Mouse (Mus musculus): ENCODE measurements at regions not wholly inside any gene's neighbourhood (a gene's known extent, or its start where the extent isn't known, plus 50 kb on each side); places are given as distances from the start of the nearest gene placed in this dataset.

- H3K79me2 ChIP-seq (ENCODE audit: control insufficient read depth, insufficient read depth): no peaks in the 10 kb centered on the region
- H3K27me3 ChIP-seq (ENCODE audit: control insufficient read depth, insufficient read depth, insufficient read length): no peaks in the 10 kb centered on the region
- no peak overlapping the region for H3ac ChIP-seq (ENCODE audit: control insufficient read depth, insufficient read length)
- no peaks in the 10 kb centered on the region for H3K36me3 ChIP-seq (ENCODE audit: control insufficient read depth, insufficient read depth)
- no peak overlapping the region for H3K4me2 ChIP-seq (ENCODE audit: low read depth)
- TF ChIP-seq TCF3 (IDR thresholded peaks at IDR 0.05; ENCODE audit: insufficient read length, low read depth) (no peak), MYOD1 (IDR thresholded peaks at IDR 0.05; ENCODE audit: control insufficient read depth in 1 of 3, insufficient read length in 2 of 3, low read depth in 2 of 3) (no peak), SRF (IDR thresholded peaks at IDR 0.05; ENCODE audit: control insufficient read depth, insufficient read length, low read depth) (no peak), USF1 (IDR thresholded peaks at IDR 0.05; ENCODE audit: low read depth) (no peak), E2F4 (IDR thresholded peaks at IDR 0.05; ENCODE audit: insufficient read depth) (no peak), MYOG (IDR thresholded peaks at IDR 0.05; ENCODE audit: control insufficient read depth in 1 of 3, insufficient read depth in 1 of 3, insufficient read length in 2 of 3, low read depth in 2 of 3) (no peak), CEBPB (IDR thresholded peaks at IDR 0.05; ENCODE audit: insufficient read depth, poor library complexity, severe bottlenecking) (no peak), MAX (IDR thresholded peaks at IDR 0.05; ENCODE audit: low read depth) (no peak), TCF12 (IDR thresholded peaks at IDR 0.05; ENCODE audit: insufficient read depth, poor library complexity, severe bottlenecking) (no peak), POLR2AphosphoS2 (IDR thresholded peaks at IDR 0.05; ENCODE audit: insufficient read length, low read depth) (no peak), POLR2A (IDR thresholded peaks at IDR 0.05; ENCODE audit: insufficient read length, low read depth) (no peak), REST (IDR thresholded peaks at IDR 0.05; ENCODE audit: insufficient read depth, insufficient read length) (no peak)
- no peak overlapping the region for H3K4me3 ChIP-seq
Observed at GRCm38 (mm10) chr3:54017943-54018649, 137.7 kb upstream of the Trpc4 start.

GRCm38 (mm10) chr3:54016877-54017276 lies 139.0 kb upstream of the Trpc4 start:
- H3K36me3 ChIP-seq (ENCODE audit: control insufficient read depth, insufficient read depth): no peaks in the 10 kb centered on the region
- peak overlapping the region; percentile 15 for H3K4me2 ChIP-seq (ENCODE audit: low read depth)
- no peak overlapping the region for H3ac ChIP-seq (ENCODE audit: control insufficient read depth, insufficient read length)
- H3K4me3 ChIP-seq: no peak overlapping the region
- no peaks in the 10 kb centered on the region for H3K27me3 ChIP-seq (ENCODE audit: control insufficient read depth, insufficient read depth, insufficient read length)
- no peaks in the 10 kb centered on the region for H3K79me2 ChIP-seq (ENCODE audit: control insufficient read depth, insufficient read depth)
- TF ChIP-seq TCF12 (IDR thresholded peaks at IDR 0.05; ENCODE audit: insufficient read depth, poor library complexity, severe bottlenecking) (no peak), USF1 (IDR thresholded peaks at IDR 0.05; ENCODE audit: low read depth) (no peak), POLR2A (IDR thresholded peaks at IDR 0.05; ENCODE audit: insufficient read length, low read depth) (no peak), MAX (IDR thresholded peaks at IDR 0.05; ENCODE audit: low read depth) (no peak), MYOG (IDR thresholded peaks at IDR 0.05; ENCODE audit: control insufficient read depth in 1 of 3, insufficient read depth in 1 of 3, insufficient read length in 2 of 3, low read depth in 2 of 3) (no peak), SRF (IDR thresholded peaks at IDR 0.05; ENCODE audit: control insufficient read depth, insufficient read length, low read depth) (no peak), MYOD1 (IDR thresholded peaks at IDR 0.05; ENCODE audit: control insufficient read depth in 1 of 3, insufficient read length in 2 of 3, low read depth in 2 of 3) (no peak), POLR2AphosphoS2 (IDR thresholded peaks at IDR 0.05; ENCODE audit: insufficient read length, low read depth) (no peak), TCF3 (IDR thresholded peaks at IDR 0.05; ENCODE audit: insufficient read length, low read depth) (no peak), E2F4 (IDR thresholded peaks at IDR 0.05; ENCODE audit: insufficient read depth) (no peak), CEBPB (IDR thresholded peaks at IDR 0.05; ENCODE audit: insufficient read depth, poor library complexity, severe bottlenecking) (no peak), REST (IDR thresholded peaks at IDR 0.05; ENCODE audit: insufficient read depth, insufficient read length) (no peak)

GRCm38 (mm10) chr3:54011016-54011415 lies 144.8 kb upstream of the Trpc4 start:
- TF ChIP-seq MYOG (IDR thresholded peaks at IDR 0.05; ENCODE audit: control insufficient read depth in 1 of 3, insufficient read depth in 1 of 3, insufficient read length in 2 of 3, low read depth in 2 of 3): no peak
- TF ChIP-seq E2F4 (IDR thresholded peaks at IDR 0.05; ENCODE audit: insufficient read depth): no peak
- no peak for TF ChIP-seq TCF3 (IDR thresholded peaks at IDR 0.05; ENCODE audit: insufficient read length, low read depth)
- TF ChIP-seq MYOD1 (IDR thresholded peaks at IDR 0.05; ENCODE audit: control insufficient read depth in 1 of 3, insufficient read length in 2 of 3, low read depth in 2 of 3): no peak
- no peak for TF ChIP-seq SRF (IDR thresholded peaks at IDR 0.05; ENCODE audit: control insufficient read depth, insufficient read length, low read depth)
- no peak for TF ChIP-seq MAX (IDR thresholded peaks at IDR 0.05; ENCODE audit: low read depth)
- no peak for TF ChIP-seq CEBPB (IDR thresholded peaks at IDR 0.05; ENCODE audit: insufficient read depth, poor library complexity, severe bottlenecking)
- no peak for TF ChIP-seq REST (IDR thresholded peaks at IDR 0.05; ENCODE audit: insufficient read depth, insufficient read length)
- TF ChIP-seq TCF12 (IDR thresholded peaks at IDR 0.05; ENCODE audit: insufficient read depth, poor library complexity, severe bottlenecking): no peak
- no peaks in the 10 kb centered on the region for H3K36me3 ChIP-seq (ENCODE audit: control insufficient read depth, insufficient read depth)
- H3ac ChIP-seq (ENCODE audit: control insufficient read depth, insufficient read length): no peak overlapping the region
- H3K27me3 ChIP-seq (ENCODE audit: control insufficient read depth, insufficient read depth, insufficient read length): peaks cover 3% of the 10 kb centered on the region
- no peak overlapping the region for H3K4me3 ChIP-seq
- H3K4me2 ChIP-seq (ENCODE audit: low read depth): no peak overlapping the region
- no peaks in the 10 kb centered on the region for H3K79me2 ChIP-seq (ENCODE audit: control insufficient read depth, insufficient read depth)

- no peak overlapping the region for H3ac ChIP-seq (ENCODE audit: control insufficient read depth, insufficient read length)
- H3K27me3 ChIP-seq (ENCODE audit: control insufficient read depth, insufficient read depth, insufficient read length): no peaks in the 10 kb centered on the region
- no peak overlapping the region for H3K4me3 ChIP-seq
- no peaks in the 10 kb centered on the region for H3K79me2 ChIP-seq (ENCODE audit: control insufficient read depth, insufficient read depth)
- H3K36me3 ChIP-seq (ENCODE audit: control insufficient read depth, insufficient read depth): no peaks in the 10 kb centered on the region
- H3K4me2 ChIP-seq (ENCODE audit: low read depth): no peak overlapping the region
- TF ChIP-seq USF1 (IDR thresholded peaks at IDR 0.05; ENCODE audit: low read depth): no peak
- no peak for TF ChIP-seq MYOG (IDR thresholded peaks at IDR 0.05; ENCODE audit: control insufficient read depth in 1 of 3, insufficient read depth in 1 of 3, insufficient read length in 2 of 3, low read depth in 2 of 3)
- no peak for TF ChIP-seq TCF3 (IDR thresholded peaks at IDR 0.05; ENCODE audit: insufficient read length, low read depth)
- no peak for TF ChIP-seq TCF12 (IDR thresholded peaks at IDR 0.05; ENCODE audit: insufficient read depth, poor library complexity, severe bottlenecking)
- TF ChIP-seq REST (IDR thresholded peaks at IDR 0.05; ENCODE audit: insufficient read depth, insufficient read length): no peak
- no peak for TF ChIP-seq SRF (IDR thresholded peaks at IDR 0.05; ENCODE audit: control insufficient read depth, insufficient read length, low read depth)
- TF ChIP-seq POLR2AphosphoS2 (IDR thresholded peaks at IDR 0.05; ENCODE audit: insufficient read length, low read depth): no peak
- TF ChIP-seq E2F4 (IDR thresholded peaks at IDR 0.05; ENCODE audit: insufficient read depth): no peak
Observed at GRCm38 (mm10) chr3:53992993-53993392, 129.4 kb upstream of the Ufm1 start.

Data from myocyte (in vitro differentiated cells).